Mouse (Mus musculus): ENCODE measurements around the gene Ptcra. TPM values are rescaled to one million over a fixed set of nuclear protein-coding genes. Genes with fewer than 3 reads are reported as not detected.
"Not testable (repeated sequence)": the region's sequence is repeated elsewhere in the genome, so short reads cannot be mapped to it uniquely, and the experiment has no call there.

The Ptcra gene
- total and polyA plus RNA-seq, 2 experiments from 2014 or later: 0.23 TPM; not detected in 1

GRCm38 (mm10) chr17:46772038-46772403, 8.5 kb upstream of the Ptcra start:
- Histone ChIP-seq H3K4me1 (ENCODE audit: insufficient read depth) (0 out of 2 replicates have a peak, but pooled peaks cover 4% of the 10 kb centered on the region), H3K4me3 (ENCODE audit: low read depth, low read length) (peak overlapping the region; percentile 73), H3K9me3 (ENCODE audit: low read length) (no peaks in the 10 kb centered on the region), H3K27me3 (ENCODE audit: insufficient read depth, low read length) (no peaks in the 10 kb centered on the region), H3K36me3 (ENCODE audit: insufficient read depth) (peaks cover 22% of the 10 kb centered on the region), H3K4me2 (ENCODE audit: low read depth) (peak overlapping the region; percentile 78), H3K9ac (peak overlapping the region; percentile 72), H3K27ac (ENCODE audit: low read depth, low read length) (peak overlapping the region; percentile 80)
- TF ChIP-seq CTCF (IDR thresholded peaks at IDR 0.05; ENCODE audit: low read depth): no peak
- DNase-seq (no peak), ATAC-seq (peak; percentile 66)
- WGBS: 7% methylated on average over 5 of the region's 5 CpGs

- no peak for DNase-seq
- TF ChIP-seq CTCF (IDR thresholded peaks at IDR 0.05; ENCODE audit: low read depth): no peak
- peak overlapping the region; percentile 72 for H3K9ac ChIP-seq
These were observed 8.1 kb upstream of the Ptcra start for GRCm38 (mm10) chr17:46771616-46772015.

GRCm38 (mm10) chr17:46771025-46771424, 7.5 kb upstream of the Ptcra start:
- no peak overlapping the region for H3K27ac ChIP-seq (ENCODE audit: low read depth, low read length)
- DNase-seq (no peak), ATAC-seq (no peak)
- H3K9ac ChIP-seq: no peak overlapping the region
- no peak overlapping the region for H3K4me3 ChIP-seq (ENCODE audit: low read depth, low read length)
- peak; percentile 42 for TF ChIP-seq CTCF (IDR thresholded peaks at IDR 0.05; ENCODE audit: low read depth)
- H3K27me3 ChIP-seq (ENCODE audit: insufficient read depth, low read length): no peaks in the 10 kb centered on the region
- 89% methylated on average over 4 of the region's 4 CpGs for WGBS
- H3K9me3 ChIP-seq (ENCODE audit: low read length): no peaks in the 10 kb centered on the region
- H3K36me3 ChIP-seq (ENCODE audit: insufficient read depth): peaks cover 13% of the 10 kb centered on the region
- no peak overlapping the region for H3K4me2 ChIP-seq (ENCODE audit: low read depth)
- H3K4me1 ChIP-seq (ENCODE audit: insufficient read depth): 0 out of 2 replicates have a peak, but pooled peaks cover 4% of the 10 kb centered on the region

More at GRCm38 (mm10) chr17:46771616-46772015, 8.1 kb upstream of the Ptcra start:
- ATAC-seq: no peak
- 64% methylated on average over 17 of the region's 17 CpGs for WGBS
- H3K4me3 ChIP-seq (ENCODE audit: low read depth, low read length): peak overlapping the region; percentile 73
- H3K27ac ChIP-seq (ENCODE audit: low read depth, low read length): peak overlapping the region; percentile 80
- H3K4me1 ChIP-seq (ENCODE audit: insufficient read depth): 0 out of 2 replicates have a peak, but pooled peaks cover 4% of the 10 kb centered on the region
- no peaks in the 10 kb centered on the region for H3K9me3 ChIP-seq (ENCODE audit: low read length)
- H3K27me3 ChIP-seq (ENCODE audit: insufficient read depth, low read length): no peaks in the 10 kb centered on the region
- H3K4me2 ChIP-seq (ENCODE audit: low read depth): peak overlapping the region; percentile 78
- H3K36me3 ChIP-seq (ENCODE audit: insufficient read depth): peaks cover 19% of the 10 kb centered on the region

- DNase-seq (no peak), ATAC-seq (no peak)
- peaks cover 8% of the 10 kb centered on the region for H3K36me3 ChIP-seq (ENCODE audit: insufficient read depth)
- H3K27ac ChIP-seq (ENCODE audit: low read depth, low read length): no peak overlapping the region
- no peaks in the 10 kb centered on the region for H3K9me3 ChIP-seq (ENCODE audit: low read length)
- 0 out of 2 replicates have a peak, but pooled peaks cover 4% of the 10 kb centered on the region for H3K4me1 ChIP-seq (ENCODE audit: insufficient read depth)
- no peaks in the 10 kb centered on the region for H3K27me3 ChIP-seq (ENCODE audit: insufficient read depth, low read length)
- no peak for TF ChIP-seq CTCF (IDR thresholded peaks at IDR 0.05; ENCODE audit: low read depth)
- no peak overlapping the region for H3K9ac ChIP-seq
- 93% methylated on average over 11 of the region's 11 CpGs for WGBS
- H3K4me2 ChIP-seq (ENCODE audit: low read depth): no peak overlapping the region
- H3K4me3 ChIP-seq (ENCODE audit: low read depth, low read length): no peak overlapping the region
These were observed 7.0 kb upstream of the Ptcra start for GRCm38 (mm10) chr17:46770546-46770945.

- Histone ChIP-seq H3K9ac (no peak overlapping the region), H3K9me3 (ENCODE audit: low read length) (no peaks in the 10 kb centered on the region), H3K36me3 (ENCODE audit: insufficient read depth) (no peaks in the 10 kb centered on the region), H3K4me3 (ENCODE audit: low read depth, low read length) (no peak overlapping the region), H3K4me1 (ENCODE audit: insufficient read depth) (0 out of 2 replicates have a peak, but pooled peaks cover 4% of the 10 kb centered on the region), H3K4me2 (ENCODE audit: low read depth) (no peak overlapping the region), H3K27ac (ENCODE audit: low read depth, low read length) (no peak overlapping the region), H3K27me3 (ENCODE audit: insufficient read depth, low read length) (no peaks in the 10 kb centered on the region)
- no peak for ATAC-seq
- no peak for TF ChIP-seq CTCF (IDR thresholded peaks at IDR 0.05; ENCODE audit: low read depth)
- no peak for DNase-seq
- 56% methylated on average over 8 of the region's 8 CpGs for WGBS
These were observed 4.4 kb upstream of the Ptcra start for GRCm38 (mm10) chr17:46767868-46768267.

GRCm38 (mm10) chr17:46764916-46765315, 1.4 kb upstream of the Ptcra start:
- not testable (repeated sequence) for H3K4me1 ChIP-seq (ENCODE audit: insufficient read depth)

GRCm38 (mm10) chr17:46758753-46759152, 4.8 kb downstream of the Ptcra start:
- H3K36me3 ChIP-seq (ENCODE audit: insufficient read depth): no peaks in the 10 kb centered on the region
- H3K27me3 ChIP-seq (ENCODE audit: insufficient read depth, low read length): no peaks in the 10 kb centered on the region
- no peak for ATAC-seq
- 82% methylated on average over 12 of the region's 12 CpGs for WGBS
- DNase-seq: no peak
- no peak overlapping the region for H3K9ac ChIP-seq
- H3K4me1 ChIP-seq (ENCODE audit: insufficient read depth): no peaks in the 10 kb centered on the region
- no peak overlapping the region for H3K4me3 ChIP-seq (ENCODE audit: low read depth, low read length)
- no peaks in the 10 kb centered on the region for H3K9me3 ChIP-seq (ENCODE audit: low read length)
- H3K4me2 ChIP-seq (ENCODE audit: low read depth): no peak overlapping the region
- H3K27ac ChIP-seq (ENCODE audit: low read depth, low read length): no peak overlapping the region
- TF ChIP-seq CTCF (IDR thresholded peaks at IDR 0.05; ENCODE audit: low read depth): no peak

More at GRCm38 (mm10) chr17:46764916-46765315, 1.4 kb upstream of the Ptcra start:
- H3K27me3 ChIP-seq (ENCODE audit: insufficient read depth, low read length); H3K27ac ChIP-seq (ENCODE audit: low read depth, low read length); H3K9me3 ChIP-seq (ENCODE audit: low read length); ATAC-seq; H3K9ac ChIP-seq; H3K36me3 ChIP-seq (ENCODE audit: insufficient read depth); DNase-seq; H3K4me2 ChIP-seq (ENCODE audit: low read depth); H3K4me3 ChIP-seq (ENCODE audit: low read depth, low read length): not testable (repeated sequence)
- WGBS: 57% methylated on average over 9 of the region's 9 CpGs
